Mouse (Mus musculus) brain, embryonic 14.5 days (tissue): ENCODE measurements around the gene Chst4. TPM values are rescaled to one million over a fixed set of nuclear protein-coding genes. Genes with fewer than 3 reads are reported as not detected.

ENCODE experiments used
- DNase-seq: peaks from one replicate; pipeline ENCODE4 v3.0.0-alpha.2; 2011; ENCODE audit warnings: low read depth
- CTCF ChIP-seq: fragments of 200-500 bp; IDR thresholded peaks from 2 replicates; pipeline ENCODE4 v1.5.1; 2012; ENCODE audit warnings: inconsistent platforms, mild to moderate bottlenecking, moderate library complexity, borderline replicate concordance; ENCODE audit not compliant: insufficient read depth, insufficient read length; ENCODE audit errors: extremely low read depth
- POLR2A ChIP-seq: fragments of 200-500 bp; IDR thresholded peaks from 2 replicates; pipeline ENCODE4 v1.6.1; 2012; ENCODE audit warnings: mild to moderate bottlenecking, inconsistent platforms, borderline replicate concordance; ENCODE audit not compliant: poor library complexity, insufficient read depth, insufficient read length, severe bottlenecking; ENCODE audit errors: extremely low read depth
- polyA plus RNA-seq: library from polyadenylated mRNA; depleted of rRNA; stranded (reverse); fragments of >200 nt; gene quantifications from 2 replicates; pipeline ENCODE4 v1.2.3, GENCODE M21; 2012; rRNA removed

The Chst4 gene
- polyA plus RNA-seq, 1 experiment: not detected

DNA sequence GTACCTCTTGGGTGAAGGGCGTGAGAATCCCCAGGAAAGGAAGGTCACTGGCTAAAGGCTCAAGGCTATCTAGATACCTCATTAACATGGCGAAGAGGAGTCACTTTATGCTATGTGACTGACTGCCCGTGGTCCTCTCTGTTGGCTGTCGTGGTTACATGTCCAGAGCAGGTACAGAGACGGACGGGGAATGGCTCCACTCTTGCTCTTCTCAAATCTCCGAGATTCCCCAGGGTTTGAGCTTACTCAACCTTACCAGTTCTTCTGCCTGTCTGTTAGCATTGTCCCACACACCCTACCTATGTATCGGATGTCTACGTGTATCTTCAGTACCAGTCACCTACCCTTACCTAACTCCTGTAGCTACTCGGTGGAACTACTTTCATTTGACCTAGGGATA lies 39.6 kb downstream of the Chst4 start:
- no peak for DNase-seq
- TF ChIP-seq CTCF (no peak), POLR2A (no peak)

DNA sequence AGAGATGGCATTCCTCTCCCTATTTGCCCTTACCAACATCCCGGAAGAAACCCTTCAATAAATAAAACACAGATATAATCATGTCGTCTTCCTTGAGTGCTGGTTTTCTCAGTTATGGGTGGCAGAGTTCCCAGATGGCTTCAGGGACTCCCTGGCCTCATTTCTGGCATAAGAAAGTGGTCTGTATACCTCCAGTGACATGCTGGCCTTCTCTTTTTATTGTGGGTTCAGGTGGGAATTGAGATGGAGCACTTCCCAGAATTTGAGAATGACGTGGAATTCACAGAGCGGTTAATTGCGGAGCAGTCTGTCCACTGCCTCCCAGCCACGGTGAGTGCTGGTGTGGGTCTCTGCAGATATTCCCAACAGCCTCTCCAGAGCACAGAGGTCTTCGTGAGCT lies 41.5 kb downstream of the Chst4 start:
- TF ChIP-seq POLR2A: no peak
- no peak for DNase-seq

GRCm38 (mm10) chr8:109997381-109997780 lies 42.2 kb downstream of the Chst4 start:
- TF ChIP-seq CTCF (no peak), POLR2A (no peak)
- peak; percentile 44 for DNase-seq

DNA sequence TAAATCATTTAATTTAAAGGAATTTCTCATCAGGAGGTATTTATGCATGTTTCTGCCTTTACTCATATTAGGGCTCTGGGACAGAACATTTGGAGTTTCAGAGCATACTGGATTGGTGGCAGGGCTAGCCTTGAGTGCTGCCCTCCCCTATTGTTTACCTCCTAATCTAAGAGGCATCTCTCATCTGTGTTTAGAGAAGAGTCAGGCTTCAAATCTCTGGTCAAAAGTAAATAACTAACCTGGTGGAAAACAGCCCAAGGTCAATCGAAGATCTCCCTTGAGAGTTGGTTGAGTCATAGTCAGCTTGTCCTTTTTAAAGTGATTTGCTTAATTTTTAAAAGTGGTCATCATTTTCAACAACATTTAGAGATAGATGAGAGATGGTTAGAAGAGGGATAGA lies 46.6 kb downstream of the Chst4 start:
- TF ChIP-seq CTCF (no peak), POLR2A (no peak)
- DNase-seq: no peak

DNA sequence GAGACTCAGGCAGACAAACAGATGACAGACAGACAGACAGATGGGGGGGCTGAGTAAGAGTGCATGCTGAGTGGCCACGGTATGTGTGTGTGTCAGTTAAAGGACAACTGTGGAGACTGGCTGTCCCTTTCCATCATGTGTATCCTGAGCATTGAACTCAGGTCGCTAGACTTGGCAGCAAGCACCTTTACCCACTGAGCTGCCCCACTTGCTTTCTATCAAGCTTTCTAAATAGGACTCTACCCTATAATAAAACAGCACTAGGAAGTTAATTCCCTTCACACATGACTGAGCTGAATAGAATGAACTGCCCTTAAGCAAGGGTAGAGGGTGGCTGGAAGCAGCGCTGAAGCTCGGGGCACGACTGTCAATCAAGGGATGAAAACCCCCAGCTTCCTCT lies 47.4 kb downstream of the Chst4 start:
- TF ChIP-seq CTCF: no peak
- no peak for TF ChIP-seq POLR2A
- no peak for DNase-seq

DNA sequence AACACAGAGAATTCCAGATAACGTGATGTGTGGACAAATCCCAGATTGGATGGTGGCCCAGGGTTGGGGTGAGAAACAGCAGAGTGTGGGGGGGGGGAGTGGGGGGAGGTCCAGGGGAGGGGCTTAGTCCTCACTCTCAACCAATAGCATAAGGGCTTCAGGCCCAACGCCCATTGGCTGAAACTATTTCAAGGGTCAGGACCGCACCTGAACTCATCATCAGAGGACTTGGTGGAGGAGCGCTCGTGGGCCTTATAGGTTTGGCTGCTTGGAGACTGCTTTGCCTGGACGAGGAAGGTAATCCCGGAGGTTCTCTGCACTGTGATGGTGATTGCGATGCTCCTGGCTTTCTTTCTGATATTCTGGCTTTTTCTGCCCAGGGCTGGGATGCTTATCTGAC lies 49.3 kb downstream of the Chst4 start, which contains the start of gene Tat:
Tat (plus strand) TSS at position 214 of the 400 bp plus-strand sequence.
- no peak for TF ChIP-seq POLR2A
- TF ChIP-seq CTCF: no peak
- DNase-seq: no peak

DNA sequence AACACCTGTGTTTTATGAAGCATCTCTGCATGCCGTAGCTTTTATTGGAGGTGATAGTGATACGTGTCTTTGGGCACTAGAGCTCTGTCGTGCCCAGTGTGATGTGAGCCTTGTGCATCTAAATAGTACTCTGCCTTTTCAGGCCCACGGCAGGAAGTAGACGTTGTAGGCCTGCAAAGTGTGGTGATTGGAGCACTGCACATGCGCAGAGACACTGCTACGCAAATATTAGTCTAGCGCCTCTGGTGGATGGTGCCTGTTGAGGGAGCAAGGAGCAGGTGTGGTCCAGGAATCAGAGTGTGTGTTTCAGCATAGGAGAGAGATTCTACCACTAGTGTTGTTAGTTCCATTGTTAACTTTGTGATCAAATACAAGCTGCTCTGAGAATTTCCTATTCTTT lies 50.4 kb downstream of the Chst4 start:
- TF ChIP-seq POLR2A (no peak), CTCF (0 out of 2 replicates have a peak, but pooled peaks have one; percentile 1)
- DNase-seq: no peak

- no peak for TF ChIP-seq CTCF
- TF ChIP-seq POLR2A: no peak
- no peak for DNase-seq
Measured at GRCm38 (mm10) chr8:109987776-109988175, 51.8 kb downstream of the Chst4 start.

GRCm38 (mm10) chr8:109986384-109986783 lies 53.2 kb downstream of the Chst4 start:
- TF ChIP-seq CTCF (no peak), POLR2A (no peak)
- peak; percentile 29 for DNase-seq

GRCm38 (mm10) chr8:109983944-109984343 lies 55.6 kb downstream of the Chst4 start:
- DNase-seq: peak; percentile 77
- TF ChIP-seq CTCF (no peak), POLR2A (no peak)

GRCm38 (mm10) chr8:109982386-109983105 lies 57.0 kb downstream of the Chst4 start:
- TF ChIP-seq POLR2A (no peak), CTCF (no peak)
- no peak for DNase-seq

DNA sequence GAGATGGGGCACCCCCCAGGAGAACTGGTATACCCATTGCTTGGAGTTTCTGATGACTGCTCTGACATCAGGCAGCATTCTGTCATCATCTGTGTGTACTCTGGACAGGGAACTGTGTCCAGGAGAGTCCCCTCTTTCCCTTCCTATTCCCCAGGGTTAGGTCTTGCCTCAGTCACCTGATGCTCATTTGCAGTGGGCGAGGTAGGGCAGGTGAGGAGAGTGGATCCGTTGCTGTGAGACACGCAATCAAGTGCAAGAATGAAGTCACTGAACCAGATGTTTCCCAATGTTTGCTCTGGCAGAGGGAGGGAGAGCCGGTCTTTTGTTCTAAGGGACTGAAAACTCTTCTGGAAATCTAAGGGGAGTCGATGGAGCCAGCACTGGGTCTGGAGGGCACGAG lies 60.2 kb downstream of the Chst4 start:
- no peak for DNase-seq
- no peak for TF ChIP-seq CTCF
- TF ChIP-seq POLR2A: no peak

Other genes with a start within 250 kb of the Chst4 start
- 14.6 TPM in 2 replicates for gene Phlpp2, start 171.2 kb downstream of the Chst4 start, polyA plus RNA-seq
- 0.77 and 0.79 TPM in 2 replicates for gene Marveld3, start 77.5 kb downstream of the Chst4 start, polyA plus RNA-seq
- gene Tat, start 49.3 kb downstream of the Chst4 start, polyA plus RNA-seq: 0.05 and 0.08 TPM in 2 replicates
- 11.9 and 15.0 TPM in 2 replicates for gene Zfp612, start 40.0 kb upstream of the Chst4 start, polyA plus RNA-seq
- not detected in 2 replicates for gene Gm21964, start 61.5 kb upstream of the Chst4 start, polyA plus RNA-seq
- not detected in 2 replicates for gene Gm17720, start 63.0 kb upstream of the Chst4 start, polyA plus RNA-seq
- gene Calb2, start 128.5 kb upstream of the Chst4 start, polyA plus RNA-seq: 40.6 and 45.5 TPM in 2 replicates
- gene Cmtr2, start 175.9 kb upstream of the Chst4 start, polyA plus RNA-seq: 13.2 and 13.3 TPM in 2 replicates
- gene Hydin, start 227.2 kb upstream of the Chst4 start, polyA plus RNA-seq: 0.30 and 0.41 TPM in 2 replicates